Mouse (Mus musculus) forebrain, embryonic 14.5 days (tissue): ENCODE measurements at regions not wholly inside any gene's neighbourhood (a gene's known extent, or its start where the extent isn't known, plus 50 kb on each side); places are given as distances from the start of the nearest gene placed in this dataset.

Source experiments
- ATAC-seq: fragments of 200-750 bp; cut with Nextera tagmentation; 2 replicates; pipeline ENCODE4 v1.8.0; 2017; ENCODE audit warnings: mild to moderate bottlenecking, moderate library complexity
- DNase-seq: peaks from one replicate; pipeline ENCODE4 v3.0.0-alpha.2; 2015; ENCODE audit warnings: low spot score
- H3K27ac ChIP-seq: fragments of 300-500 bp; sonication (generic); 2 replicates; pipeline ENCODE4 v1.5.1; 2014; ENCODE audit warnings: low read depth, mild to moderate bottlenecking, control low read depth, low read length, moderate library complexity
- H3K27me3 ChIP-seq: fragments of 300-500 bp; sonication (generic); replicated peaks from 2 replicates; pipeline ENCODE4 v1.6.1; 2014; ENCODE audit warnings: low read length, control low read depth, mixed read lengths; ENCODE audit not compliant: control insufficient read depth, insufficient read depth
- H3K36me3 ChIP-seq: fragments of 300-500 bp; sonication (generic); 2 replicates; pipeline ENCODE4 v1.6.1; 2014; ENCODE audit warnings: low read length, control low read depth; ENCODE audit not compliant: control insufficient read depth, insufficient read depth
- H3K4me1 ChIP-seq: fragments of 300-500 bp; sonication (generic); 2 replicates; pipeline ENCODE4 v1.6.1; 2014; ENCODE audit warnings: antibody characterized with exemption, low read length, control low read depth; ENCODE audit not compliant: control insufficient read depth, insufficient read depth
- H3K4me2 ChIP-seq: fragments of 300-500 bp; sonication (generic); 2 replicates; pipeline ENCODE4 v1.6.1; 2014; ENCODE audit warnings: mild to moderate bottlenecking, control low read depth, low read length
- H3K4me3 ChIP-seq: fragments of 300-500 bp; sonication (generic); 2 replicates; pipeline ENCODE4 v1.5.1; 2014; ENCODE audit warnings: low read depth, low read length, control low read depth
- H3K9ac ChIP-seq: fragments of 300-500 bp; sonication (generic); 2 replicates; pipeline ENCODE4 v1.6.1; 2014; ENCODE audit warnings: mild to moderate bottlenecking, low read length, control low read depth, moderate library complexity
- H3K9me3 ChIP-seq: fragments of 300-500 bp; sonication (generic); replicated peaks from 2 replicates; pipeline ENCODE4 v1.6.1; 2016; ENCODE audit warnings: low read length, control low read depth, mixed read lengths; ENCODE audit not compliant: control insufficient read depth
- WGBS: fragments of 180-500 bp; shearing (Covaris S2); extraction: QIAGEN DNeasy Blood & Tissue Kit; methylation state at CpG from one replicate; pipeline ENCODE4 v1.1.7; 2014; 5-methylcytosine and 5-hydroxymethylcytosine counted together

- Histone ChIP-seq H3K4me3 (no peak overlapping the region), H3K27me3 (peaks cover 65% of the 10 kb centered on the region), H3K4me2 (no peak overlapping the region), H3K9ac (no peak overlapping the region), H3K27ac (no peak overlapping the region), H3K9me3 (no peaks in the 10 kb centered on the region), H3K36me3 (no peaks in the 10 kb centered on the region), H3K4me1 (no peaks in the 10 kb centered on the region)
- WGBS = 34% methylated on average over 8 of the region's 8 CpGs
- DNase-seq = no peak
- no peak for ATAC-seq
Measured at GRCm38 (mm10) chr6:51192826-51193225, 239.6 kb upstream of the Nfe2l3 start.

- no peak for ATAC-seq
- Histone ChIP-seq H3K27ac (no peak overlapping the region), H3K9ac (no peak overlapping the region), H3K9me3 (no peaks in the 10 kb centered on the region), H3K4me3 (no peak overlapping the region), H3K27me3 (peaks cover 60% of the 10 kb centered on the region), H3K36me3 (no peaks in the 10 kb centered on the region), H3K4me1 (no peaks in the 10 kb centered on the region), H3K4me2 (no peak overlapping the region)
- 11% methylated on average over 12 of the region's 12 CpGs for WGBS
- no peak for DNase-seq
Measured at GRCm38 (mm10) chr6:51193356-51193755, 239.1 kb upstream of the Nfe2l3 start.

- H3K4me3 ChIP-seq = no peak overlapping the region
- peaks cover 29% of the 10 kb centered on the region for H3K27me3 ChIP-seq
- no peaks in the 10 kb centered on the region for H3K9me3 ChIP-seq
Measured at GRCm38 (mm10) chr6:51196391-51196790, 236.1 kb upstream of the Nfe2l3 start.

GRCm38 (mm10) chr6:51197000-51197774, 235.3 kb upstream of the Nfe2l3 start:
- Histone ChIP-seq H3K4me1 (no peaks in the 10 kb centered on the region), H3K36me3 (no peaks in the 10 kb centered on the region), H3K9me3 (no peaks in the 10 kb centered on the region), H3K9ac (no peak overlapping the region), H3K27me3 (peaks cover 22% of the 10 kb centered on the region), H3K4me2 (no peak overlapping the region), H3K27ac (no peak overlapping the region), H3K4me3 (no peak overlapping the region)
- no peak for ATAC-seq
- no peak for DNase-seq
- WGBS = 82% methylated on average over 16 of the region's 16 CpGs

More at GRCm38 (mm10) chr6:51196391-51196790, 236.1 kb upstream of the Nfe2l3 start:
- H3K27ac ChIP-seq = no peak overlapping the region
- DNase-seq = no peak
- 94% methylated on average over 2 of the region's 2 CpGs for WGBS
- no peaks in the 10 kb centered on the region for H3K36me3 ChIP-seq
- H3K9ac ChIP-seq = no peak overlapping the region
- H3K4me2 ChIP-seq = no peak overlapping the region
- ATAC-seq = no peak
- no peaks in the 10 kb centered on the region for H3K4me1 ChIP-seq

- Histone ChIP-seq H3K9me3 (no peaks in the 10 kb centered on the region), H3K4me3 (no peak overlapping the region), H3K9ac (no peak overlapping the region), H3K27ac (no peak overlapping the region), H3K4me1 (no peaks in the 10 kb centered on the region), H3K4me2 (no peak overlapping the region), H3K36me3 (no peaks in the 10 kb centered on the region), H3K27me3 (peaks cover 6% of the 10 kb centered on the region; the same call in 1 of the 2 replicates)
- WGBS = 53% methylated on average over 5 of the region's 5 CpGs
- DNase-seq = no peak
- ATAC-seq = no peak
Measured at GRCm38 (mm10) chr6:51200207-51200606, 232.3 kb upstream of the Nfe2l3 start.

- no peaks in the 10 kb centered on the region for H3K9me3 ChIP-seq
- no peaks in the 10 kb centered on the region for H3K4me1 ChIP-seq
- no peak for ATAC-seq
- H3K9ac ChIP-seq = no peak overlapping the region
- 90% methylated on average over 14 of the region's 14 CpGs for WGBS
- H3K36me3 ChIP-seq = no peaks in the 10 kb centered on the region
- no peak for DNase-seq
- no peak overlapping the region for H3K27ac ChIP-seq
- no peak overlapping the region for H3K4me3 ChIP-seq
- no peak overlapping the region for H3K4me2 ChIP-seq
- H3K27me3 ChIP-seq = peaks cover 12% of the 10 kb centered on the region; the same call in 1 of the 2 replicates
Measured at GRCm38 (mm10) chr6:51200837-51201236, 231.6 kb upstream of the Nfe2l3 start.

- H3K27ac ChIP-seq = no peak overlapping the region
- no peaks in the 10 kb centered on the region for H3K9me3 ChIP-seq
- no peak overlapping the region for H3K4me3 ChIP-seq
- peaks cover 16% of the 10 kb centered on the region; the same call in 1 of the 2 replicates for H3K27me3 ChIP-seq
- H3K4me2 ChIP-seq = no peak overlapping the region
- no peak for DNase-seq
- H3K36me3 ChIP-seq = no peaks in the 10 kb centered on the region
- no peak overlapping the region for H3K9ac ChIP-seq
- ATAC-seq = no peak
- peaks cover 10% of the 10 kb centered on the region; the same call in 1 of the 2 replicates for H3K4me1 ChIP-seq
- 80% methylated on average over 3 of the region's 3 CpGs for WGBS
Measured at GRCm38 (mm10) chr6:51204306-51204705, 228.2 kb upstream of the Nfe2l3 start.

GRCm38 (mm10) chr6:51205411-51205810, 227.1 kb upstream of the Nfe2l3 start:
- peaks cover 16% of the 10 kb centered on the region; the same call in 1 of the 2 replicates for H3K27me3 ChIP-seq
- H3K36me3 ChIP-seq = no peaks in the 10 kb centered on the region
- H3K4me1 ChIP-seq = peaks cover 10% of the 10 kb centered on the region; the same call in 1 of the 2 replicates
- DNase-seq = no peak
- no peaks in the 10 kb centered on the region for H3K9me3 ChIP-seq
- H3K4me2 ChIP-seq = no peak overlapping the region
- no peak overlapping the region for H3K9ac ChIP-seq
- ATAC-seq = no peak
- 86% methylated on average over 11 of the region's 11 CpGs for WGBS
- no peak overlapping the region for H3K4me3 ChIP-seq
- no peak overlapping the region for H3K27ac ChIP-seq
